Mouse (Mus musculus) liver, postnatal 0 days (tissue): ENCODE data around the gene Pex12. TPM values are rescaled to one million over a fixed set of nuclear protein-coding genes. Genes with fewer than 3 reads are reported as not detected.

Experiments used
- ATAC-seq: fragments of 200-750 bp; cut with Nextera tagmentation; 2 replicates; pipeline ENCODE4 v1.8.0; 2017; ENCODE audit warnings: mild to moderate bottlenecking, moderate library complexity
- DNase-seq: peaks from one replicate; pipeline ENCODE4 v3.0.0-alpha.2; 2016
- H3K27ac ChIP-seq: fragments of 300-500 bp; sonication (generic); 2 replicates; pipeline ENCODE4 v1.5.1; 2014; ENCODE audit warnings: antibody characterized with exemption, moderate library complexity, mild to moderate bottlenecking, low read depth
- H3K27me3 ChIP-seq: fragments of 300-500 bp; sonication (generic); 2 replicates; pipeline ENCODE4 v1.6.1; 2014; ENCODE audit warnings: low read length, control low read depth, mixed read lengths; ENCODE audit not compliant: insufficient read depth
- H3K36me3 ChIP-seq: fragments of 300-500 bp; sonication (generic); replicated peaks from 2 replicates; pipeline ENCODE4 v1.6.1; 2014; ENCODE audit warnings: mild to moderate bottlenecking, control low read depth, low read length, moderate library complexity, mixed read lengths; ENCODE audit not compliant: insufficient read depth
- H3K4me1 ChIP-seq: fragments of 300-500 bp; sonication (generic); 2 replicates; pipeline ENCODE4 v1.6.1; 2014; ENCODE audit warnings: antibody characterized with exemption, mild to moderate bottlenecking, control low read depth; ENCODE audit not compliant: insufficient read depth
- H3K4me2 ChIP-seq: fragments of 300-500 bp; sonication (generic); 2 replicates; pipeline ENCODE4 v1.6.1; 2014; ENCODE audit warnings: low read depth, mild to moderate bottlenecking, low read length, moderate library complexity, mixed read lengths
- H3K4me3 ChIP-seq: fragments of 300-500 bp; sonication (generic); 2 replicates; pipeline ENCODE4 v1.5.1; 2014; ENCODE audit warnings: low read depth, low read length
- H3K9ac ChIP-seq: fragments of 300-500 bp; sonication (generic); replicated peaks from 2 replicates; pipeline ENCODE4 v1.6.1; 2014; ENCODE audit warnings: mild to moderate bottlenecking, moderate library complexity
- H3K9me3 ChIP-seq: fragments of 300-500 bp; sonication (generic); 2 replicates; pipeline ENCODE4 v1.6.1; 2016; ENCODE audit warnings: mild to moderate bottlenecking, control low read depth, low read length, mixed read lengths
- CTCF ChIP-seq: sonication (generic); IDR thresholded peaks from 2 replicates; pipeline ENCODE4 v1.5.1; 2016; ENCODE audit warnings: antibody characterized with exemption, low read depth
- EP300 ChIP-seq: IDR thresholded peaks from 2 replicates; pipeline ENCODE4 v1.6.1; 2016; ENCODE audit warnings: antibody characterized with exemption, low read depth, mild to moderate bottlenecking
- WGBS: fragments of 180-500 bp; shearing (Covaris S2); extraction: QIAGEN DNeasy Blood & Tissue Kit; methylation state at CpG from one replicate; pipeline ENCODE4 v1.1.7; 2014; ENCODE audit not compliant: insufficient replicate concordance; 5-methylcytosine and 5-hydroxymethylcytosine counted together
- polyA plus RNA-seq: library from polyadenylated mRNA; unstranded; fragments of >200 nt; fragmentation: Nextera tagmentation; extraction: Ambion mirVana; gene quantifications from 2 replicates; pipeline ENCODE4 v1.2.1, GENCODE M21; 2015

The Pex12 gene
- polyA plus RNA-seq, 1 experiment from 2014 or later, result 7.1 TPM

- H3K27me3 ChIP-seq, result no peaks in the 10 kb centered on the region
- WGBS, result 65% methylated on average over 2 of the region's 2 CpGs
- DNase-seq (no peak), ATAC-seq (no peak)
- no peak overlapping the region for H3K27ac ChIP-seq
- H3K9me3 ChIP-seq, result no peaks in the 10 kb centered on the region
- peaks cover 3% of the 10 kb centered on the region; the same call in 1 of the 2 replicates for H3K4me1 ChIP-seq
- no peak for TF ChIP-seq EP300
- no peak for TF ChIP-seq CTCF
- peak overlapping the region; percentile 49; the same call in 1 of the 2 replicates for H3K4me3 ChIP-seq
- peak overlapping the region; percentile 59 for H3K4me2 ChIP-seq
- peaks cover 21% of the 10 kb centered on the region for H3K36me3 ChIP-seq
- H3K9ac ChIP-seq, result no peak overlapping the region
Observed at GRCm38 (mm10) chr11:83282084-83282483, 20.3 kb downstream of the Pex12 start.

- H3K27ac ChIP-seq, result no peak overlapping the region
- no peak for DNase-seq
- WGBS, result 68% methylated on average over 6 of the region's 6 CpGs
- TF ChIP-seq EP300 (no peak), CTCF (no peak)
- no peaks in the 10 kb centered on the region for H3K4me1 ChIP-seq
- no peaks in the 10 kb centered on the region for H3K9me3 ChIP-seq
- no peak overlapping the region for H3K9ac ChIP-seq
- H3K4me2 ChIP-seq, result no peak overlapping the region
- no peak for ATAC-seq
- H3K36me3 ChIP-seq, result peaks cover 33% of the 10 kb centered on the region
- no peaks in the 10 kb centered on the region for H3K27me3 ChIP-seq
- H3K4me3 ChIP-seq, result no peak overlapping the region
Observed at GRCm38 (mm10) chr11:83279691-83280090, 22.7 kb downstream of the Pex12 start.

- Histone ChIP-seq H3K4me2 (no peak overlapping the region), H3K9ac (no peak overlapping the region), H3K9me3 (no peaks in the 10 kb centered on the region), H3K27me3 (no peaks in the 10 kb centered on the region), H3K36me3 (peaks cover 32% of the 10 kb centered on the region), H3K4me1 (no peaks in the 10 kb centered on the region), H3K4me3 (no peak overlapping the region), H3K27ac (no peak overlapping the region)
- TF ChIP-seq CTCF (no peak), EP300 (no peak)
- no peak for DNase-seq
- WGBS, result 91% methylated on average over 4 of the region's 4 CpGs
- ATAC-seq, result no peak
Observed at GRCm38 (mm10) chr11:83279024-83279423, 23.4 kb downstream of the Pex12 start.

GRCm38 (mm10) chr11:83276251-83276650, 26.1 kb downstream of the Pex12 start:
- H3K9ac ChIP-seq, result no peak overlapping the region
- peaks cover 6% of the 10 kb centered on the region for H3K4me1 ChIP-seq
- WGBS, result 62% methylated on average over 7 of the region's 7 CpGs
- no peak for TF ChIP-seq EP300
- TF ChIP-seq CTCF, result no peak
- no peaks in the 10 kb centered on the region for H3K9me3 ChIP-seq
- no peak overlapping the region for H3K4me3 ChIP-seq
- ATAC-seq (no peak), DNase-seq (peak; percentile 18)
- peaks cover 23% of the 10 kb centered on the region for H3K36me3 ChIP-seq
- no peaks in the 10 kb centered on the region for H3K27me3 ChIP-seq
- H3K27ac ChIP-seq, result no peak overlapping the region
- no peak overlapping the region for H3K4me2 ChIP-seq

GRCm38 (mm10) chr11:83271951-83272843, 30.2 kb downstream of the Pex12 start:
- Histone ChIP-seq H3K27me3 (0 out of 2 replicates have a peak, but pooled peaks cover 2% of the 10 kb centered on the region), H3K9me3 (no peaks in the 10 kb centered on the region), H3K9ac (peak overlapping the region; percentile 61; the same call in 1 of the 2 replicates), H3K4me1 (peaks cover 11% of the 10 kb centered on the region), H3K36me3 (peaks cover 13% of the 10 kb centered on the region; the same call in 1 of the 2 replicates), H3K4me2 (peak overlapping the region; percentile 87), H3K4me3 (no peak overlapping the region), H3K27ac (peak overlapping the region; percentile 76)
- TF ChIP-seq CTCF (peak; percentile 70), EP300 (no peak)
- DNase-seq, result no peak
- WGBS, result 18% methylated on average over 2 of the region's 2 CpGs
- ATAC-seq, result peak; percentile 26

GRCm38 (mm10) chr11:83271151-83271950, 31.0 kb downstream of the Pex12 start:
- peaks cover 10% of the 10 kb centered on the region; the same call in 1 of the 2 replicates for H3K36me3 ChIP-seq
- DNase-seq (peak; percentile 85), ATAC-seq (peak; percentile 83)
- H3K4me3 ChIP-seq, result peak overlapping the region; percentile 62
- H3K9me3 ChIP-seq, result no peaks in the 10 kb centered on the region
- H3K27me3 ChIP-seq, result 0 out of 2 replicates have a peak, but pooled peaks cover 2% of the 10 kb centered on the region
- peak overlapping the region; percentile 87 for H3K4me2 ChIP-seq
- peak overlapping the region; percentile 61 for H3K9ac ChIP-seq
- under 1% methylated on average over 26 of the region's 26 CpGs for WGBS
- TF ChIP-seq EP300, result peak; percentile 67
- no peak for TF ChIP-seq CTCF
- H3K4me1 ChIP-seq, result peaks cover 11% of the 10 kb centered on the region
- H3K27ac ChIP-seq, result peak overlapping the region; percentile 76
